Mouse (Mus musculus) monocyte, adult 5-6 weeks (primary cell): ENCODE results near the gene Kif16b. TPM values are rescaled to one million over a fixed set of nuclear protein-coding genes. Genes with fewer than 3 reads are reported as not detected.
A peak's percentile ranks its signal among the peaks of the same experiment; 100 is the strongest.
"Not testable (repeated sequence)": the region's sequence is repeated elsewhere in the genome, so short reads cannot be mapped to it uniquely, and the experiment has no call there.

Experiments
- ATAC-seq: fragments of 153-309, 156-312 bp; replicated peaks from 2 replicates; pipeline ENCODE4 v1.8.0; 2017; ENCODE audit warnings: mild to moderate bottlenecking; ENCODE audit not compliant: low TSS enrichment, insufficient number of reproducible peaks, severe bottlenecking, poor library complexity, low FRiP score
- total RNA-seq: library from RNA; stranded (forward); fragments of 200-1000, 200-491, 200-594 nt; gene quantifications from 3 replicates; pipeline ENCODE4 v1.2.3, GENCODE M21; 2017

The Kif16b gene
- total RNA-seq, 1 experiment from 2014 or later: 18.8 TPM

DNA sequence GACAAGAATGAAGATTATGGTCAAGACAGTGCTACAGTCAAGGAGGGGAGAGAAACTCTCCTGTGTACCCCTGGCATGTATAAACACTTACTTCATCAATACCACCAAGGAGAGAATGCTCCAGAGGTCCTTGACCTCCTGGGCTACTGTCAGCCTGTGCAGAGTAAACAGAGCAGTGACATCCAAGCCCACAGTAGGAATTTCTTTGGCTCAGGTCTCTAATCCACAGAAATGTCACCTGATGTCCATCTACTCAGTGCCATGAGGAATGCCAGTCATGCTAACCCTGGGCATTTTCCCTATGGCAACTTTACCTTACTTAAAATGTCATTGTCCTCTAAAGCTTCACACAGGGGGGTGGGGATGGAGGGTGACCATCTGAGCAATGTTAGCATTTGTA is 281.4 kb downstream of the Kif16b start:
- ATAC-seq: no peak

DNA sequence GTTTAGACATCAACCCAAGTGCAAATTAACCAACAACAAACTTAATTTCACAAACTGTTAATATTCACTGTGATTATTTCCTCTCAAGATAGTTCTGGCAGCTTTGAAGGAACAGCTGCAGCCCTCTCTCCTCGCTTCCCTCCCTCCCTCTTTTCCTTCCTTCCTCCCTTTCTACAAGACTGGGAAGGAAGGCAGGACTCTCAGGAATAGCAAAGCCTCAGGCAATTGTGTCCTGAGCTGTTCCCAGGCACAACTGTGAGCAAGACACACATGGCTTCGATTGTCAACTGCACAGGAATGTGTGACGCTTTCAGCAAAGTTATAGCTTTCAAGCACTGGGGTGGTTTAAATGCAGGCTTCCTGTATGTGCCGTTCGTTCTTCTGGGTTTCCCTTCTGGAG is 286.8 kb downstream of the Kif16b start:
- no peak for ATAC-seq

DNA sequence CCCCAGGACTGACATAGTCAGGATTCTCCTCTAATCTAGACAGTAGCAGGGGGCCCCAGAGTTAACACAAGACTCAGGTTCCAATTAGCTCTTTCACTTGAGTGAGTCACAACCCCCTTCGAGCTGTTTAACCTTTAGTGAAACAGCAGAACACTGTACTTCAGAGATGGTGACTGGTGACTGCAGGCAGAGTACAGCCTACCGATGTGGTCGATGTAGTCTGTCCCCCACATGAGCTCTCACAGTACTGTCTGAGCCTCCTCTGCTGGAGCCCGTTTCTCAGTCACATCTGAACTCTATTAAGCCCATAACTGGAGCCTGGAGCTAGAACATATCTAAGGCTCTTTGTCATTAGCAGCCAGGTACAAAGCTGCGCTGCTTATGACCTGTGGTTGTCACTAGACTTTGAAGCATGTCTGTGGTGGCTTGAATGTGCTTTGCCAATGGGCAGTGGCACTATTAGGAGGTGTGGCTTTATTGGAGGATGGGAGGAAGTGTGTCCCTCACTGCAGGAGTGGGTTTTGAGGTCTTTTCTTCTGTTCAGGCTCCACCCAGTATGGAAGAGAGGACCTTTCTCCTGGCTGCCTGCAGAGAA is 288.9 kb downstream of the Kif16b start:
- ATAC-seq: no peak

DNA sequence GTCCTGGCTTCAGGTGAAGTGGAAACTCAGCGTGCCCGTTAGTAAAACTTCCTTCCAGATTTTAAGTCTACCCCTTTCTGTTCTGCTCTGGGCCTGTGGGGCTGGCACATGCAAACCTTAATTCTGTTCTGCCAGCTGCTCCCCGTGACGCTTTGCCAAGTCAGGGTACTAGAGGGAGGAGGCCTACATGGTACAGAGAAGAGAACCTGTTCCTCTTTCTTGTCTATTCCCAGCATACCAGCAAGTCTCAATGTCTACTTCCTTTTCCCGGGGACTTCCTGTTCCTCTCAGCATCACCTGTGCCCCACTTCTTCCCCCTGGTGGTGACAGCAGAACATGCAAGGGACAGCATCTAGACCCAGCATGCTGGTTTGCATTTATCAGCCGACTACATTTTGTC is 290.2 kb downstream of the Kif16b start:
- peak; percentile 85 for ATAC-seq

DNA sequence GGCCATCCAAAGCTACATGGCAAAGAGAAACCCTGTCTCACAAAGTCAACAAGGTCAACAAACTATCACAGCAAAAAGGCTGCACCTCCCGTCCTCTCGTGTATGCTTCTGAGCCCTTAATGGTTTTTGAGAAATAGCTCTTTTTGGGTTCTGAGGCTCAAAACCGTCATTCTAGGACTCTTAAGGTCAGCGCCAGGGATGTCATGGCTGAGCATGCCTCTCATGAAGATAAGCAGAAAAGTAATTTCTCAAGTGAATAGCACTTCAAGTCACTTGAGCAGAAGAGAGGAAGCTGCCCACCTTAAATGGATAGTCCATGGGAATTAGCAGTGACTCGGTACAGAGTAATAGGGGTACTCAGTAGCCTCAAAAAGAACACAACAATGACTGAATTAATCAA is 291.1 kb downstream of the Kif16b start:
- ATAC-seq: no peak

DNA sequence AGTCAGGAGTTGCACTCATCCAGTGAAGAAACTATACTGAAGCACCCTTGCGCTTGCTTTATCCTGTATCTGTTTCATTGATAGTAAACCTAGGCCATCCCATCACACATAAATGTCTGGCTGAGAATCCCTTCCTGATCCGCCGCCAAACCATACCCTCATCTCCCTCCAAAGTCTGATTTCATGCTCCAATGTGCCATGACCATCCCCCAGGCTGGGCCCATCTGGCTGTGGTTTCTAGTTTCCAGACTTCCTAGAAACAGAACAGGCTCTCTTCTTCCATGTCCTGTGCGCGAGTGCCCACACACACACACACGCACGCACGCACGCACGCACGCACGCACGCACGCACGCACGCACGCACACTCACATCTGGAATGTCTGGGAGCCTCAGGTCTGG is 292.6 kb downstream of the Kif16b start:
- ATAC-seq: no peak

DNA sequence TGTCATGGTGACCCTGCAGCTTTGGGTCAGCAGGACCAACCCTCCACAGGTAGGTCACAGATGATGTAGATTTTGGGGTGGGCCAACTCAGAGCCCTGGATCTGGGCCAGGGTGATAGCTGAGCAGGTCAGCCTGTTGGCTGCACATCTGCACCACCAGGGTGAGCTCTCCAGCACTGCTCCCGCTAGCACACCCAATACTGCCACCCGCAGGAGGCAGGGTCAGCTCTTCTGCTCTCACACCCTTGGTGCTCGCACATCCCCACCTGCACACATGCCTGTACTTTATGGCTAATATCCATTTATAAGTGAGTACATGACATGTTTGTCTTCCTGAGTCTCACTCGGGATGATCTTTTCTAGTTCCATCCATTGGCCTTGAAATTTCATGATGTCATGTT is 296.6 kb downstream of the Kif16b start:
- no peak for ATAC-seq

DNA sequence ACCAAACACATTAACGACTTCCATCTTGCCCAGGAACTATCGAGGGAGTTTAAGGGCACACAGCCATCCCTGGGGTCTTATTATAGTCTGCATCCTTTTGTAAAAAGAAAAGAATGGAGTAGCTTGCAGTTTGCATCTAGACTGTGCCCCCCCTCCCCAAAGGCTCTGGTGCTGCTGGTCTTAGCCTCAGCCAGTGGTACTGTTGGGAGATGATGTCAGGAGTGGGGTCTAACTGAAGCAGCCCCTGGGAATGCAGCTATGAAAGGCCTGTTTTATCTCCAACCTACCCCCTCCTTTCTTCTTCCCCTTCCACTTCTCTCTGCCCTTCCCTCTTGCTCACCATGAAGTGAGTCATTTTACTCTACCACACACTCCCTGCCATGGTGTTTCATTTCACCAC is 298.1 kb downstream of the Kif16b start:
- ATAC-seq: no peak

DNA sequence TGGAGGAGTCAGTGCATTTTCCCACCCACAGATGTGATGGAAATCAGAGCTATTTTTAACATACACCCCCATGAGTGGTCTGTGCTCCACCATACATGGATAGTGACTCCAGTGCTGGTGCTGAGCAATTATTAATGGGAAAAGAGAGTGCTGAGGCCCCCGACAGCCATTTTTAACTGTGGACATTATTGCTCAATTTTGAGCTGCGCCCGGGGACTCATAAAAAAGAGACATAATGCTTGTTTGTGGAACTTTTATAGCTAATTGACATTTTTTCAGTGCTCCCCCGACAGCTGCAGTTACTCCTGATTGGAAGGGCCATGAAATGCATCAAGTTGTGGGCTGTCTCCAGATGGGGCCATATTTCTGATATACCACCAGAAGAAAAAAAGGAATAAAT is 302.1 kb downstream of the Kif16b start:
- no peak for ATAC-seq

DNA sequence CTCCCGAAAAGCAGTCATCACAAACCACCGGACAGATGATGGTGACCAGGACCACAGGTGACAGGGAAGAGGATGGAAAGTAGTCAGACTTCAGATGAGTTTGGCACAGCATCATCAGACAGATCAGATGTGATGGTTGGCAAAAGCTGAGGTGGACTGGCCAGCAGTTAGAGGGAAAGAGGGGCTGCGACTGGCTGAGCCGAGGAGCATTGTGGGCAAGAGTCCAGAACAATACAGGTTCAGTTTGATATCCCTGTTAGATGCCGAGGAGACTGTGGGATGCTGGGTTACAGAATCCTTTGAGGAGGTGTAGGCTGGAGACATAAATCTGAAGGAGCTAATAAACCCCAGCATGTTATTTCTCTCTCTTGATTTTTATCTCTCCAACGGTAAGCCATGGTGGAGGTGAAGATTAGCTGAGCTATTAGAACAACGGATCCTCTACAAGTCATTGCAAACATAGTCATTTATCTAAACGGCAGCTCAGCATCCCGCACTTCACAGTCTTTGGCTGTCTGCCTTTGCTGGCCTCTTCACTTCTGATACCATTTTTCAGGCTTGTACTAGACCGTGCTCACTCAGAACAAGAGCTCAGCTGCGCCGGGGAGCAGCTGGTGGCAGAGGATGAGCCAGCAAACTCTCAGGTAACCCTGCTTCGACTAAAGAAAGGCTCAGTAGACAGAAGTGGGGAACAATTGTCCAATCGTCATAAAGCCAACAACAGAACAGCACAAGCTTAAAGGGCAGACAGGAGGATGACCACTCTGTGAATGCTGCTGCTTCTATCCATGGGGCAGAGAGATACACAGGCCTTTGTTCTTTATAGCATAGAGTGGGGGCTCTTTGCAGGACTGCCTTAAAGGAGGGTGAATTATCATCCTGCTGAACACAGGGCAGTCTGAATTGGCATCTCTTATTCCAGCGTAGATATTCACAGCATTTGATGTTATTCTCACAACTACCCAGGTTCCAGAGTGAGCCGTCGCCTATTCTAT is 304.9 kb downstream of the Kif16b start:
- ATAC-seq: no peak

DNA sequence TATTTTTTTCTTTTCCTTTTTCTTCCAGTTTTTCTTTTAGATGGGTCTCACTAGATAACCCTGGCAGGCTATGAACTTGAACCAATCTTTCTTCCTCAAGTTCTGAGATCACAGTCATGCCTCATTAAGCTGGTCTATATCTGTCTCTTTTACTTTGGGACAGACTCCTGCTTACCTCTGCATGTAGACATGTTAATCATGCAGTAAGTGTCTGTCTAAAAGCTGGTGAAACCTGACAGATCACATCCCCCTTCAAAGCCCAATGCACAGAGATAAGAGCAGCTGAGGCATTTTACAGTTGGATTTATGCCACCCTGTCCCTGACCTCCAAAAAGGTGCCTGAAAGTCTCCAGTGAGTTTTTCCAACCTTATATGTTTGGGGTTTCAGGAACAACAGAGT is 310.4 kb downstream of the Kif16b start:
- ATAC-seq: no peak

DNA sequence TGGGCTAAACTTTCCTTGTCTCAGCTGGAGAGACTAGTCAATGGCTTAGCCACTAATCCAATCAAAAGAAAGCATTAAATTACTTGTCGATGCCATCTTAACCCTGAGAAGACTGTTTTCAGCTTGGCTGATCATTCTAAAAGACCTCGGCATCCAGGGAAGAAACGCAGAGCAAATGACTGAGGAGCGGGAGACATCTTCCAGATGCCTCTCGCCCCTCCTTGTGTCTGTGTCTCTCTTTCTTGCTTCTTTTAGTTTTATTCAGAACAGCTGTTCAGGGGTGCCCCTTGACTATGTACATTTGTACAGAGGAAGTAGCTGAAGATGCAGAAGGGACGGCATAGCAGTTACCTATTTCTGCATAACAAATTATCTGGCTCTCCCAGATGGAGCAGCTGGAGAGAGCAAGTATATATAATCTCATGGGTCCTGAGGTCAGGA is 311.0 kb downstream of the Kif16b start:
- no peak for ATAC-seq

DNA sequence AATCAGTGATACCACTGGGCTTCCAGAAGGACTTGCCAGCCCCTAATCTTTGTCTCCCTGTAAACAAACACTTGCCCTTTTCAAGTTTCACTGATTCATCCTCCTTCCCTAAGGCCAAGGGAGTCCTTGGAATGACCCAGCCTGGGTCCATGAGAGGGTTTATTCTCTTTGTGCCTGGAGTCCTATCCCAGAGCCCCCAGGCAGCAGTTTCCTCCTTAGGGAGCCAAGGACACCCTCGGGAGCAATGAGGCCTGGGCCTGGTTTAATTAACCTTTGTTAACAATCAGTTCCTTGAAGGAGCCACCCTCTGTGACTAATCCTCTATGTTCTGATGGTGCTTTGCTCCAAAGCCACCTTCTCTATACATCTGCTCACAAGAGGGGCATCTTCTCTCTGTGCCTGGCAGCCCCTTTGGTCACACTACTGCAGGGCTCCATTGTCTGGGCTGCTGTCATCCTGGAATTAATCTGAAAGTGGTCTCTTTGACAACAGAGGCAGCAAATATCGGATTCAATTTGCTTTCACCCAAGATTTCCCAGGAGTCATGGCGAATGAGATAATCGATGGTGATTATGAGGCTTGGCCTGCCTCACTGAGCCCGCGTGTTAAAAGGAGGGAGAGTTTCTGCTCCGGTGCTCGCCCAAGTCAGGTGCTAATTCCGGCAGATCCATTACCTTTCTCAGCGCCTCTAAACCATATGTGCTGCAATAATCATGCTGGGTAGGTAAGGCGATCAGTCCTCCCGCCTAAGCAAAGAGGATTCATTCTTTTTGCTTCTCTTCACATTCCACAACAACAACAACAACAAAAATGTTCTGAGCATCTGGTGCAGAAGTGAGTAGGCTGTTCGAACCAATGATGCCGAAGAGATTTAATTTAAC is 311.7 kb downstream of the Kif16b start:
- ATAC-seq: no peak

DNA sequence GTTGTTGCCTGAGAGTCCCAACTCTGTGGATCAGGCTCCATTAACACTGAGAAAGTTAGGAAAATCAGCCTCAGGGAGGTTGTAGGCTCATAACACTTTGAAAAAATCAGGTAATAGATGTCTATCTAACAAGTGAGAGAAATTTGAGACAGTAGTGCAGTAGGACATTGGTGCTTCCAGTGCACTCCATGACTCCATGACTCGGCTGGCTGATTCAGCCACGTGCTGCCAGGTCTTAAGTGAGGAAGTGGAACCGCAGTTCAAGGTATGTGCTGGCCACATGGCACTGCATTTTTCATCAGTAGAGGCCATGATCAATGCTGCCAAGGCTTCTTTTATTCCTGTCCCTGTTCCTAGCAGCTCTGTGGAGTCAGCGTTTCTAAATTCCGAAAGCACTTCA is 315.5 kb downstream of the Kif16b start:
- ATAC-seq: no peak

DNA sequence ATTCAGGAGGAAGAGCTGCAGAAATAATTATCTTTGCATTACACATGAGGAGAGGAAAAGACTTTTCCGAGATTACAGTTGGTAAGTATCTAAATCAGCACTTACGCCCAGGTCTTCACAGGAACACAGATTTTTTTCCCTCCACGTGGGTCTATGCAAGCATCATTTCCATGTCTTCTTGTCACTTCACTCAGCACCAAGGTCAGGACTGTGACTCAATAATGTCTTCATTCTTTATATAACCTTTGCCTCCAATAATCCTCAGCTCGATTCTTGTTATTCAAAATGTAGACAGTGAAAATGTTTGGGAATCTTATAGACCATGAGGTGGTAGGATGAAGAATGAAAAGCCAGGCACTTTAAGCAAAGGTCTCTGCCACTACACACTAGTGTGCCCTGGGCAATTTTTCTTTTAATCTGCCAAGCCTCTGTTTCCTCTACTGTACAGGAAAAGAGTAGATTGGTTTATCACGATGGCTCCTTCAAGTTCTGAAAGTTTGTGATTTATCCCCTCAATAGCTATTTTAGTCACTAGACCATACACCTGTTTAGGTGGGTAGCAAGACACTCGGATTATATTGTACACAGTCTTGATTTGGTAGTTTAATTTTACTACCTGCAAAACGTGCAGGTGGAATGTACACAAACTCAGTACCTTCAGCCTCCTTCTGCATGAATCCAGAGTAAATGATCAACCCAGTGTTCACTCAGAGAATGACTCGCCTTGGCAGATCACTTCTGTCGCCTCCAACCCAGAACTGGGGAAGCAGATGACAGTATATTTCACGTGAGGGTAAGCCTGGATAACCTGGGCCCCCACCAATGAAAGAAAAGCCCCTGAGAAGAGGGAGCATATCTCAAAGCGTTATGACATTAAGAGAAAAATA is 316.2 kb downstream of the Kif16b start:
- ATAC-seq: no peak

DNA sequence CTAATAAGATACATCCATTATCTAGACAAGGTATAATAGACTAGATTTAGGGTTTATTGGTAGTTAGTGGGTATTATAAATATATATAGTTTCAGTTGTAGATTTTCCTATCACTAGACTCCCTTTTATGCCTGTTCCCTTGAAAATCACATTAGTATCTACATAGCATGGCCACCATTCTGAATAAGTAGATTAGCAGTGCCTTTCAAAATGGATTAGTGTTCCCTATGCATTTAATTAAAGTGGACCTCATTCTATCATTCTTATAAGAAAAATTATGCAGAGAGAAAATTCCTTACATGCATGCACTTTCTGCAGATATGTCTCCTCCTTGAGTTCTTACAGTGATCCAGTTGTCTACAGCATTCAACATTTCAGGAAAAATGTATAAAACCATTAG is 320.9 kb downstream of the Kif16b start:
- no peak for ATAC-seq

DNA sequence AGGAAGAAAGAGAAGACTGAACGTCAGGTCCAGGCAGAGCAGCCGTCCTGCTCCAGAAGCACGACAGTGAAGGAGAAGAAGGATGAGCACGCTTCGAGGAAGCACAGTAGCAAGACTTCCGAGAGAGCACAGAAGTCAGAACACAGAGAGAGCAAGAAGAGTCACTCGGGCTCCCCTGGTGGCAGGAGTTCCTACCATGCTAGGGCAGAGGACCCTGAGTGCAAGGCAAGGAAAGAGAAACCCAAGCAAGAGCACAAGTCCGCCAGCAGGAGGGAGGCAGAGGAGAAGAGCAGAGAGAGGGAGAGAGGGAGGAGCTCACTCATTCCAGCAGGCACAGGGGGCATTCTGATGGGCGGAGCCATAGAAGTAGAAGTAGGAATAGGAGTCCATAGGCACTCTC is 323.9 kb downstream of the Kif16b start:
- ATAC-seq: not testable (repeated sequence)

DNA sequence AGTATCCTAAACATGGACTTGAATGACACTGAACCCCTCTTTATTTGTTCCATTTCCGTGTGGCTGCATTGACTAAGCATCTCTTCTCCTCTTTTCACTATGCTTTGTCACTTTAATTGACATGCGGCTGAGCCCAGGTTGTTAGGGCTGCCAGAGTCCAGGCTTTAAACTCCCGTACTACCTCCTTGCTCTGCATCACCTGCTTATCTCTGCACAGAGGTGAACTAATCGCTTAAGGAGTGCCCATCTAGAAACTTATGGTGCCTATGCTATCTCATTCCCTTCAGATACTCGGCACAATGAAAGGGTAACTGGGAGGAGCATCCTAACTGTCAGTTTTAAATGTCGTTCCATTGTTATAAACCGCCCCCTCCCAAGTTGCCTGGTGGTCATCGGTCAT is 331.6 kb downstream of the Kif16b start:
- no peak for ATAC-seq
